Mouse (Mus musculus): ENCODE data around the gene Slc5a4a.

The Slc5a4a gene

GRCm38 (mm10) chr10:76147278-76147677 lies at the start of gene Slc5a4a:
Gene Slc5a4a (plus strand): TSS chr10:76147451.
- peaks cover 8% of the 10 kb centered on the region for H3K4me1 ChIP-seq (replicated peaks; ENCODE audit: low read depth, low read length)
- H3K27me3 ChIP-seq (ENCODE audit: insufficient read depth, low read length), result peaks cover 2% of the 10 kb centered on the region; the same call in 1 of the 2 replicates
- TF ChIP-seq NANOG (IDR thresholded peaks at IDR 0.05; ENCODE audit: borderline replicate concordance, low read length) (no peak), POU5F1 (IDR thresholded peaks at IDR 0.05; ENCODE audit: borderline replicate concordance, low read length) (no peak), CTCF (conservative IDR thresholded peaks at IDR 0.05; ENCODE audit: low read length) (no peak)
- H3K36me3 ChIP-seq (ENCODE audit: insufficient read depth, low read length), result no peaks in the 10 kb centered on the region
- no peaks in the 10 kb centered on the region for H3K9me3 ChIP-seq (ENCODE audit: low read length)
- H3K4me3 ChIP-seq (replicated peaks; ENCODE audit: low read length), result no peak within 1 kb of the TSS

- Histone ChIP-seq H3K4me1 (replicated peaks; ENCODE audit: low read depth, low read length) (0 out of 2 replicates have a peak, but pooled peaks cover 4% of the 10 kb centered on the region), H3K36me3 (ENCODE audit: insufficient read depth, low read length) (no peaks in the 10 kb centered on the region), H3K4me3 (replicated peaks; ENCODE audit: low read length) (no peak within 1 kb of the TSS), H3K27me3 (ENCODE audit: insufficient read depth, low read length) (no peaks in the 10 kb centered on the region), H3K9me3 (ENCODE audit: low read length) (no peaks in the 10 kb centered on the region)
- TF ChIP-seq CTCF (conservative IDR thresholded peaks at IDR 0.05; ENCODE audit: low read length) (no peak), POU5F1 (IDR thresholded peaks at IDR 0.05; ENCODE audit: borderline replicate concordance, low read length) (no peak), NANOG (IDR thresholded peaks at IDR 0.05; ENCODE audit: borderline replicate concordance, low read length) (no peak)
Observed at GRCm38 (mm10) chr10:76110861-76111260, 36.4 kb upstream of the Slc5a4a start, which contains the start of gene Slc5a4b. Gene Slc5a4b (minus strand): TSS chr10:76110961.

DNA sequence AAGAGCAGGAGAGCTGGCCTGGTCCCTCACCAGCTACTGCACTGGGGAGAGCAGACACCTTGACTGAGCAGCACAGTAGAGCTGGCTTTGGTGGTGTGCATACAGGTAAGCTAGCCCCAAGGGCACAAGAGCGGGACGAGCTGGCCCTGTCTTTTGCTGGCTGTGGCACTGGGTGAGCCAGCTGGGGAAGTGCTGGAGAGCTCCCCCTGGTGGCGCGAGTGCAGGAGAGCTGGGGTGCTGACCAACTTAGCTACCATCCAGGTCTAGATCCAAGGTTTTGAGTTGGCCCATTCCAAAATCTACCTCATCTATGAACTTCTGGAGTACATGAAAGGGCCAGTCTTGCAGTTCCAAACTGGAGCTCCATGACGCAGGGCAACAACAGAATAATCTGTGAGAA lies 29.3 kb upstream of the Slc5a4a start:
- Histone ChIP-seq H3K9me3 (ENCODE audit: low read length) (no peaks in the 10 kb centered on the region), H3K36me3 (ENCODE audit: insufficient read depth, low read length) (no peaks in the 10 kb centered on the region), H3K4me1 (replicated peaks; ENCODE audit: low read depth, low read length) (peaks cover 25% of the 10 kb centered on the region), H3K4me3 (replicated peaks; ENCODE audit: low read length) (peak overlapping the region; percentile 48), H3K27me3 (ENCODE audit: insufficient read depth, low read length) (no peaks in the 10 kb centered on the region)
- TF ChIP-seq POU5F1 (IDR thresholded peaks at IDR 0.05; ENCODE audit: borderline replicate concordance, low read length), result no peak
- no peak for TF ChIP-seq NANOG (IDR thresholded peaks at IDR 0.05; ENCODE audit: borderline replicate concordance, low read length)
- TF ChIP-seq CTCF (conservative IDR thresholded peaks at IDR 0.05; ENCODE audit: low read length), result peak; percentile 86

GRCm38 (mm10) chr10:76118741-76119140 lies 28.5 kb upstream of the Slc5a4a start:
- TF ChIP-seq NANOG (IDR thresholded peaks at IDR 0.05; ENCODE audit: borderline replicate concordance, low read length) (no peak), CTCF (conservative IDR thresholded peaks at IDR 0.05; ENCODE audit: low read length) (peak; percentile 86)
- Histone ChIP-seq H3K4me1 (replicated peaks; ENCODE audit: low read depth, low read length) (peaks cover 25% of the 10 kb centered on the region), H3K9me3 (ENCODE audit: low read length) (no peaks in the 10 kb centered on the region), H3K36me3 (ENCODE audit: insufficient read depth, low read length) (no peaks in the 10 kb centered on the region), H3K4me3 (replicated peaks; ENCODE audit: low read length) (no peak overlapping the region), H3K27me3 (ENCODE audit: insufficient read depth, low read length) (no peaks in the 10 kb centered on the region)

- no peaks in the 10 kb centered on the region for H3K9me3 ChIP-seq (ENCODE audit: low read length)
- peaks cover 2% of the 10 kb centered on the region; the same call in 1 of the 2 replicates for H3K27me3 ChIP-seq (ENCODE audit: insufficient read depth, low read length)
- no peak overlapping the region for H3K4me3 ChIP-seq (replicated peaks; ENCODE audit: low read length)
- peaks cover 22% of the 10 kb centered on the region for H3K4me1 ChIP-seq (replicated peaks; ENCODE audit: low read depth, low read length)
- no peaks in the 10 kb centered on the region for H3K36me3 ChIP-seq (ENCODE audit: insufficient read depth, low read length)
- TF ChIP-seq POU5F1 (IDR thresholded peaks at IDR 0.05; ENCODE audit: borderline replicate concordance, low read length) (no peak), CTCF (conservative IDR thresholded peaks at IDR 0.05; ENCODE audit: low read length) (no peak), NANOG (IDR thresholded peaks at IDR 0.05; ENCODE audit: borderline replicate concordance, low read length) (no peak)
Observed at GRCm38 (mm10) chr10:76120124-76120711, 27.0 kb upstream of the Slc5a4a start.

DNA sequence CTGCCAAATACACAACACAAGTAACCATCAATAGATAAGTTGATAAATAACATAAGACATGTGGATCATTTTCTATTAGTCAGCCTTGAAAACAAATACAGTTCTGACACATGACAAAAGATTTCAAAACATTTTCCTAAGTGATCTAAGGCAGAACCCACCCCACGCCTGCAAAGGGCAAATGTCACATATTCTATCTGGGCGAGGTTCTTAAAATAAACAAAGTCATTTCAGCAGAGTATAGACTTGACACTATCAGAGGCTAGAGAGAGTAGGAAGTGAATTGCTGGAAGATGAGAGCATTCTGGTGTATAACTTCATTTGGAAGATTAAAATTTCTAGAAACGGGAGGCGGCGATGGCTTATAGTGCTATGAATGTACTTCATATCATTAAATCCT lies 25.8 kb upstream of the Slc5a4a start:
- Histone ChIP-seq H3K9me3 (ENCODE audit: low read length) (no peaks in the 10 kb centered on the region), H3K4me1 (replicated peaks; ENCODE audit: low read depth, low read length) (peaks cover 22% of the 10 kb centered on the region), H3K27me3 (ENCODE audit: insufficient read depth, low read length) (peaks cover 2% of the 10 kb centered on the region; the same call in 1 of the 2 replicates), H3K4me3 (replicated peaks; ENCODE audit: low read length) (no peak overlapping the region), H3K36me3 (ENCODE audit: insufficient read depth, low read length) (no peaks in the 10 kb centered on the region)
- TF ChIP-seq NANOG (IDR thresholded peaks at IDR 0.05; ENCODE audit: borderline replicate concordance, low read length) (no peak), CTCF (conservative IDR thresholded peaks at IDR 0.05; ENCODE audit: low read length) (no peak), POU5F1 (IDR thresholded peaks at IDR 0.05; ENCODE audit: borderline replicate concordance, low read length) (no peak)

- Histone ChIP-seq H3K27me3 (ENCODE audit: insufficient read depth, low read length) (no peaks in the 10 kb centered on the region), H3K36me3 (ENCODE audit: insufficient read depth, low read length) (no peaks in the 10 kb centered on the region), H3K4me3 (replicated peaks; ENCODE audit: low read length) (no peak overlapping the region), H3K9me3 (ENCODE audit: low read length) (no peaks in the 10 kb centered on the region), H3K4me1 (replicated peaks; ENCODE audit: low read depth, low read length) (no peaks in the 10 kb centered on the region)
- TF ChIP-seq POU5F1 (IDR thresholded peaks at IDR 0.05; ENCODE audit: borderline replicate concordance, low read length) (no peak), NANOG (IDR thresholded peaks at IDR 0.05; ENCODE audit: borderline replicate concordance, low read length) (no peak), CTCF (conservative IDR thresholded peaks at IDR 0.05; ENCODE audit: low read length) (no peak)
Observed at GRCm38 (mm10) chr10:76132506-76132905, 14.7 kb upstream of the Slc5a4a start.

DNA sequence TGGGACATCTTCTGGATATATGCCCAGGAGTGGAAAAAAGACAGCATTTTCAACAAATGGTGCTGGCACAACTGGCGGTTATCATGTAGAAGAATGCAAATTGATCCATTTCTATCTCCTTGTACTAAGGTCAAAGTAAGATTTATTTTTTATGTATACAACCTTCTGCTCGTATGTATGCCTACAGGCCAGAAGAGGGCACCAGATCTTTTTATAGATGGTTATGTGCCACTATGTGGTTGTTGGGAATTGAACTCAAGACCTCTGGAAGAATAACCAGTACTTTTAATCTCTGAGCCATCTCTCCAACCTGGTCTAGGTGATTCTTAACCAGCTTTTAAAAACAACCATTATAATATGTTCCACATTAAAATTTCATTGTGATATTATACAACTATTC lies 10.9 kb upstream of the Slc5a4a start:
- no peak for TF ChIP-seq NANOG (IDR thresholded peaks at IDR 0.05; ENCODE audit: borderline replicate concordance, low read length)
- no peak for TF ChIP-seq POU5F1 (IDR thresholded peaks at IDR 0.05; ENCODE audit: borderline replicate concordance, low read length)
- TF ChIP-seq CTCF (conservative IDR thresholded peaks at IDR 0.05; ENCODE audit: low read length), result no peak
- no peaks in the 10 kb centered on the region for H3K27me3 ChIP-seq (ENCODE audit: insufficient read depth, low read length)
- H3K9me3 ChIP-seq (ENCODE audit: low read length), result no peaks in the 10 kb centered on the region
- H3K4me1 ChIP-seq (replicated peaks; ENCODE audit: low read depth, low read length), result no peaks in the 10 kb centered on the region
- H3K4me3 ChIP-seq (replicated peaks; ENCODE audit: low read length), result no peak overlapping the region
- H3K36me3 ChIP-seq (ENCODE audit: insufficient read depth, low read length), result no peaks in the 10 kb centered on the region

- no peaks in the 10 kb centered on the region for H3K9me3 ChIP-seq (ENCODE audit: low read length)
- H3K4me3 ChIP-seq (replicated peaks; ENCODE audit: low read length), result no peak overlapping the region
- peaks cover 8% of the 10 kb centered on the region for H3K4me1 ChIP-seq (replicated peaks; ENCODE audit: low read depth, low read length)
- no peaks in the 10 kb centered on the region for H3K36me3 ChIP-seq (ENCODE audit: insufficient read depth, low read length)
- peaks cover 2% of the 10 kb centered on the region; the same call in 1 of the 2 replicates for H3K27me3 ChIP-seq (ENCODE audit: insufficient read depth, low read length)
- TF ChIP-seq POU5F1 (IDR thresholded peaks at IDR 0.05; ENCODE audit: borderline replicate concordance, low read length) (no peak), CTCF (conservative IDR thresholded peaks at IDR 0.05; ENCODE audit: low read length) (no peak), NANOG (IDR thresholded peaks at IDR 0.05; ENCODE audit: borderline replicate concordance, low read length) (no peak)
Observed at GRCm38 (mm10) chr10:76146846-76147245, 405 bp upstream of the Slc5a4a start.

Data from E14TG2a.4 (cell line).